Comparison of ENCODE assay signal across 8 mouse cellular contexts in the genomic region with DNA sequence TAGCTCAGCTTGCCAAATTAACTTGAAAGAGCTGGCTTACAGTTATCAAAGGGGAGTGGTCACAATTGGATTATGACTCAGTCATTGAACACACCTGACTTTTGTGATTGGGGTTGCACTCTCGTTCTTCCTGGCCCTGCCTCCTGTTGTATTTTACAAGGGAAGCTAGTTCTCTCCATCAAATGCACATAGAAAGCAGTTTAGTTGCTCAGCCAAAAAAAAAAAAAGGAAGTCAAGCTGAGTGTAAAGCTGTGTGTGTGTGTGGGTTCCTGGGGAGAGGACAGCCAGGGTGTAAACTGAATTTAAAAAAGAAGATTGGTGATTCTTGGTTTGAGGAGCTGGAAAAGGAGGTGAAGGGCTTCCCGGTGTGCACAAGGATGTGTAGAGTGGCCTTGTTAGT. TPM values are rescaled to one million over a fixed set of nuclear protein-coding genes. Genes with fewer than 3 reads are reported as not detected.
DNase-seq lines count a peak whose midpoint lies in the region; ATAC-seq and TF ChIP-seq lines count a peak whose summit lies in the region.

No protein-coding gene starts in this region.

- no peak overlapping the region for H3K4me3 ChIP-seq in hindbrain, embryonic 10.5 days
- H3K4me3 ChIP-seq in hindbrain, embryonic 11.5 days (ENCODE audit: low read depth, low read length): no peak overlapping the region
- peak overlapping the region; percentile 54 for H3K4me3 ChIP-seq in brown adipose tissue, adult 24 weeks (ENCODE audit: insufficient read depth, low read depth, low read length)
- H3K4me3 ChIP-seq in hindbrain, embryonic 15.5 days: no peak overlapping the region
- peak overlapping the region; percentile 42 for H3K4me3 ChIP-seq in liver, postnatal 0 days (ENCODE audit: low read depth, low read length)

- no peaks in the 10 kb centered on the region for H3K27me3 ChIP-seq in hindbrain, embryonic 10.5 days (ENCODE audit: insufficient read depth, poor library complexity, severe bottlenecking)
- H3K27me3 ChIP-seq in hindbrain, embryonic 11.5 days (ENCODE audit: control insufficient read depth, insufficient read depth, low read length): no peaks in the 10 kb centered on the region
- H3K27me3 ChIP-seq in hindbrain, embryonic 15.5 days: no peaks in the 10 kb centered on the region
- no peaks in the 10 kb centered on the region for H3K27me3 ChIP-seq in liver, postnatal 0 days (ENCODE audit: insufficient read depth, low read length)

- no peak for DNase-seq in hindbrain, embryonic 10.5 days (ENCODE audit: low spot score)
- DNase-seq in hindbrain, embryonic 11.5 days (ENCODE audit: low spot score): no peak
- no peak for DNase-seq in liver, postnatal 0 days
- no peak for DNase-seq in right cerebral cortex, adult 18-20 months
- no peak for DNase-seq in adrenal gland, postnatal 14 days

- H3K9ac ChIP-seq in hindbrain, embryonic 11.5 days (ENCODE audit: low read depth, low read length): no peak overlapping the region; the same call in 1 of the 2 replicates
- H3K9ac ChIP-seq in hindbrain, embryonic 15.5 days: no peak overlapping the region
- no peak overlapping the region; the same call in 1 of the 2 replicates for H3K9ac ChIP-seq in liver, postnatal 0 days (replicated peaks)

- no peak overlapping the region for H3K4me2 ChIP-seq in hindbrain, embryonic 11.5 days (replicated peaks; ENCODE audit: low read depth, low read length)
- peak overlapping the region; percentile 73; the same call in 1 of the 2 replicates for H3K4me2 ChIP-seq in hindbrain, embryonic 15.5 days
- H3K4me2 ChIP-seq in liver, postnatal 0 days (ENCODE audit: low read depth, low read length): peak overlapping the region; percentile 62

- TF ChIP-seq EP300 in liver, postnatal 0 days (IDR thresholded peaks at IDR 0.05; ENCODE audit: low read depth): no peak

- 49% methylated on average over 2 of the region's 2 CpGs for WGBS in hindbrain, embryonic 10.5 days
- 59% methylated on average over 2 of the region's 2 CpGs for WGBS in hindbrain, embryonic 11.5 days
- WGBS in hindbrain, embryonic 15.5 days: 43% methylated on average over 2 of the region's 2 CpGs
- WGBS in liver, postnatal 0 days (ENCODE audit: insufficient replicate concordance): 20% methylated on average over 2 of the region's 2 CpGs

- 0 out of 2 replicates have a peak overlapping the region, but pooled peaks have one; percentile 83 for H3K27ac ChIP-seq in hindbrain, embryonic 10.5 days
- H3K27ac ChIP-seq in hindbrain, embryonic 11.5 days (ENCODE audit: low read depth, low read length): no peak overlapping the region
- peak overlapping the region; percentile 56; the same call in 1 of the 2 replicates for H3K27ac ChIP-seq in brown adipose tissue, adult 24 weeks (replicated peaks; ENCODE audit: low read depth, low read length)
- no peak overlapping the region for H3K27ac ChIP-seq in hindbrain, embryonic 15.5 days (replicated peaks)
- peak overlapping the region; percentile 7; the same call in 1 of the 2 replicates for H3K27ac ChIP-seq in liver, postnatal 0 days (ENCODE audit: low read depth)

- H3K4me1 ChIP-seq in hindbrain, embryonic 10.5 days (replicated peaks): peaks cover 19% of the 10 kb centered on the region
- no peaks in the 10 kb centered on the region for H3K4me1 ChIP-seq in hindbrain, embryonic 11.5 days (replicated peaks; ENCODE audit: control insufficient read depth, insufficient read depth, low read length)
- H3K4me1 ChIP-seq in brown adipose tissue, adult 24 weeks (ENCODE audit: control insufficient read depth, insufficient read depth, insufficient read length, low read length): no peaks in the 10 kb centered on the region
- H3K4me1 ChIP-seq in hindbrain, embryonic 15.5 days (replicated peaks): peaks cover 13% of the 10 kb centered on the region
- peaks cover 10% of the 10 kb centered on the region for H3K4me1 ChIP-seq in liver, postnatal 0 days (ENCODE audit: insufficient read depth)

- no peaks in the 10 kb centered on the region for H3K36me3 ChIP-seq in hindbrain, embryonic 10.5 days
- H3K36me3 ChIP-seq in hindbrain, embryonic 11.5 days (ENCODE audit: control insufficient read depth, insufficient read depth, low read length): no peaks in the 10 kb centered on the region
- no peaks in the 10 kb centered on the region for H3K36me3 ChIP-seq in hindbrain, embryonic 15.5 days
- no peaks in the 10 kb centered on the region for H3K36me3 ChIP-seq in liver, postnatal 0 days (replicated peaks; ENCODE audit: insufficient read depth, low read length)

- ATAC-seq in hindbrain, embryonic 11.5 days (ENCODE audit: low FRiP score): no peak
- no peak for ATAC-seq in hindbrain, embryonic 15.5 days (ENCODE audit: low FRiP score, low read depth)
- no peak for ATAC-seq in liver, postnatal 0 days
- ATAC-seq in frontal cortex, adult (ENCODE audit: low TSS enrichment): no peak

- TF ChIP-seq CTCF in liver, postnatal 0 days (IDR thresholded peaks at IDR 0.05; ENCODE audit: low read depth): no peak

- H3K9me3 ChIP-seq in hindbrain, embryonic 10.5 days: no peaks in the 10 kb centered on the region
- no peaks in the 10 kb centered on the region for H3K9me3 ChIP-seq in hindbrain, embryonic 11.5 days (ENCODE audit: control insufficient read depth, low read length)
- H3K9me3 ChIP-seq in hindbrain, embryonic 15.5 days: no peaks in the 10 kb centered on the region
- H3K9me3 ChIP-seq in liver, postnatal 0 days (ENCODE audit: low read length): no peaks in the 10 kb centered on the region

RNA-seq across cellular contexts. Expression of a gene that starts 0.8 kb away (rescaled TPM):
- 3.1 and 4.6 TPM in 2 replicates for polyA plus RNA-seq in hindbrain, embryonic 10.5 days (2016; fragmentation: Nextera tagmentation; extraction: Ambion mirVana)
- 4.5 and 4.8 TPM in 2 replicates for polyA plus RNA-seq in hindbrain, embryonic 11.5 days (2014; fragmentation: Nextera tagmentation; extraction: Ambion mirVana)
- 2.2 and 2.8 TPM in 2 replicates for polyA plus RNA-seq in brown adipose tissue, adult 24 weeks (2012; ENCODE audit: insufficient read depth, insufficient read length, missing spikeins)
- 3.9 and 4.4 TPM in 2 replicates for polyA plus RNA-seq in hindbrain, embryonic 15.5 days (2015; fragmentation: Nextera tagmentation; extraction: Ambion mirVana)
- 5.3 TPM in 2 replicates for polyA plus RNA-seq in liver, postnatal 0 days (2015; fragmentation: Nextera tagmentation; extraction: Ambion mirVana)
- total RNA-seq in adrenal gland, postnatal 14 days (2021): 4.0 and 4.1 TPM in 2 replicates

Comparison
In these comparisons a context has a peak if more than half of its experiments do, and no peak if none do; other contexts are left out.
1. H3K27ac ChIP-seq: peak in hindbrain, embryonic 10.5 days (single experiment), brown adipose tissue, adult 24 weeks (single experiment) and liver, postnatal 0 days (single experiment); none in hindbrain, embryonic 11.5 days (single experiment) and hindbrain, embryonic 15.5 days (single experiment).
2. H3K4me3 ChIP-seq: peak in brown adipose tissue, adult 24 weeks (single experiment) and liver, postnatal 0 days (single experiment); none in hindbrain, embryonic 10.5 days (single experiment), hindbrain, embryonic 11.5 days (single experiment) and hindbrain, embryonic 15.5 days (single experiment).